Comparison of ENCODE assay signal across 36 mouse cellular contexts in the genomic region with DNA sequence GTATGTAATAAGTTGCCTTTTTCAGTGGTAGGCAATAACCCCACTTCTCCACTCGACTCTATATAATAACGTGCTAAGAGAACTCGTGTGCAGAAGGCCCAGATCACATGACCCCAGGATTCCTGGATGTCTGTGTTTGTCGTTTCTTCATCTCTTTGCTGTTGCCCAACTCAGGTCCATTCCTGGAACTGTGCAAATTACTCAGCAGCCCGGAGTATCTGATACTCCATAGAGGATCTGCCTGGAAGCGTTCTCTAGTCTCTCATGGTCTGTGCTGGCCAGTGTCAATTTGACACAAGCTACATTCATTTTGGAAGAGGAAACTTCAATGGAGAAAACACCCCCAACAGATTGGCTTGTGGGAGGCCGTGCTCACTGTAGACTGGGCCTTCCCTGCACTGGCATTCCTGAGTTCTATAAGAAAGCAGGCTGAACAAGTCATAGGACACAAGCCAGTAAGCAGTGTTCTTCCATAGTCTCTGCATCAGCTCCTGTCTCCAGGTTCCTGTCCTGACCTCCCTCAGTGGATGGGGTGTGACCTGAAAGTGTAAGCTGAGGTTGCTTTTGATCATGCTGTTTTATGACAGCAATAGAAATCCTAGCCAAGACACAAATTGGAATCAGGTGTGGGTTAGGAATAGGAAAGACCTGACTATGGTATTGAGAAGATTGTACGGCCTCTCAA. TPM values are rescaled to one million over a fixed set of nuclear protein-coding genes. Genes with fewer than 3 reads are reported as not detected.
DNase-seq lines count a peak whose midpoint lies in the region; ATAC-seq and TF ChIP-seq lines count a peak whose summit lies in the region.
"Had no signal": no experiment of that assay in that cellular context is flagged by ENCODE, and none has a peak within 500 bp of the region (broad histone marks: within the 10 kb centered on the region; RNA-seq: fewer than 3 reads in every experiment).

No protein-coding gene starts in this region.

- H3K4me3 ChIP-seq in intestine, embryonic 15.5 days (replicated peaks), result no peak overlapping the region
- no peak overlapping the region for H3K4me3 ChIP-seq in intestine, postnatal 0 days (ENCODE audit: low read depth, low read length)
- H3K4me3 ChIP-seq in lung, postnatal 0 days (ENCODE audit: low read depth, low read length), result no peak overlapping the region
- no peak overlapping the region for H3K4me3 ChIP-seq in intestine, embryonic 16.5 days (ENCODE audit: low read length)
- no peak overlapping the region for H3K4me3 ChIP-seq in forebrain, postnatal 0 days (ENCODE audit: low read depth, low read length)
- H3K4me3 ChIP-seq: embryonic facial prominence, embryonic 15.5 days; forebrain, embryonic 12.5 days; heart, embryonic 12.5 days; limb, embryonic 12.5 days; neural tube, embryonic 12.5 days had no signal

- H3K4me2 ChIP-seq in intestine, embryonic 15.5 days (replicated peaks), result no peak overlapping the region
- no peak overlapping the region for H3K4me2 ChIP-seq in intestine, postnatal 0 days (replicated peaks; ENCODE audit: low read depth)
- no peak overlapping the region for H3K4me2 ChIP-seq in lung, postnatal 0 days (replicated peaks; ENCODE audit: low read depth, low read length)
- H3K4me2 ChIP-seq in intestine, embryonic 16.5 days (ENCODE audit: low read depth, low read length), result no peak overlapping the region
- no peak overlapping the region for H3K4me2 ChIP-seq in forebrain, postnatal 0 days (ENCODE audit: low read depth)
- H3K4me2 ChIP-seq: embryonic facial prominence, embryonic 15.5 days; forebrain, embryonic 12.5 days; heart, embryonic 12.5 days; hindbrain, embryonic 14.5 days; limb, embryonic 12.5 days; lung, embryonic 14.5 days; midbrain, embryonic 11.5 days; neural tube, embryonic 12.5 days had no signal

- peak; percentile 31 for ATAC-seq in intestine, embryonic 15.5 days
- ATAC-seq in intestine, postnatal 0 days, result no peak
- peak; percentile 9; the same call in 1 of the 2 replicates for ATAC-seq in lung, postnatal 0 days
- ATAC-seq in intestine, embryonic 16.5 days, result 0 out of 2 replicates have a peak, but pooled peaks have one; percentile 44
- no peak for ATAC-seq in forebrain, postnatal 0 days
- ATAC-seq: inflammation-experienced regulatory T-cells, adult 6 months; midbrain, embryonic 16.5 days had no signal

- DNase-seq in lung, postnatal 0 days (ENCODE audit: low spot score), result no peak
- no peak for DNase-seq in lung, postnatal 25 days (ENCODE audit: low spot score)
- DNase-seq in yolk sac, embryonic 10.5 days (ENCODE audit: low spot score), result peak; percentile 59
- no peak for DNase-seq in natural killer cell, adult 2 months (ENCODE audit: low spot score in 2 of 2)
- DNase-seq in forebrain, postnatal 0 days, result no peak
- DNase-seq: adrenal gland, postnatal 36 days; cerebellum, adult 8-10 months; cerebellum, postnatal 36 days; gastrocnemius, postnatal 25 days; heart, adult 18-20 months; heart, postnatal 4 days; kidney, adult 8-10 months; kidney, postnatal 10 days; layer of hippocampus, adult 9-11 months; lung, embryonic 14.5 days; lung, postnatal 36 days; right cerebral cortex, adult 18-20 months; spleen, adult 18-20 months had no signal

- no peak for TF ChIP-seq EP300 in lung, postnatal 0 days (IDR thresholded peaks at IDR 0.05)

- no peak overlapping the region for H3K9ac ChIP-seq in intestine, embryonic 15.5 days
- no peak overlapping the region for H3K9ac ChIP-seq in intestine, postnatal 0 days (ENCODE audit: low read depth, low read length)
- H3K9ac ChIP-seq in lung, postnatal 0 days (replicated peaks; ENCODE audit: low read depth), result no peak overlapping the region
- H3K9ac ChIP-seq in intestine, embryonic 16.5 days (ENCODE audit: low read depth, low read length), result no peak overlapping the region
- no peak overlapping the region for H3K9ac ChIP-seq in forebrain, postnatal 0 days
- H3K9ac ChIP-seq: embryonic facial prominence, embryonic 15.5 days; forebrain, embryonic 12.5 days; heart, embryonic 12.5 days; hindbrain, embryonic 14.5 days; limb, embryonic 12.5 days; lung, embryonic 14.5 days; neural tube, embryonic 12.5 days had no signal

- no peaks in the 10 kb centered on the region for H3K4me1 ChIP-seq in intestine, embryonic 15.5 days (replicated peaks)
- no peaks in the 10 kb centered on the region for H3K4me1 ChIP-seq in intestine, postnatal 0 days (replicated peaks; ENCODE audit: control insufficient read depth, insufficient read depth, low read length)
- H3K4me1 ChIP-seq in lung, postnatal 0 days (ENCODE audit: insufficient read depth, low read depth, low read length), result no peaks in the 10 kb centered on the region
- H3K4me1 ChIP-seq in intestine, embryonic 16.5 days (ENCODE audit: control insufficient read depth, insufficient read depth, low read length), result no peaks in the 10 kb centered on the region
- no peaks in the 10 kb centered on the region for H3K4me1 ChIP-seq in forebrain, postnatal 0 days (ENCODE audit: insufficient read depth)
- H3K4me1 ChIP-seq: embryonic facial prominence, embryonic 15.5 days; forebrain, embryonic 12.5 days; heart, embryonic 12.5 days; limb, embryonic 12.5 days; neural tube, embryonic 12.5 days had no signal

- WGBS in intestine, embryonic 15.5 days, result 68% methylated on average over 8 of the region's 8 CpGs
- whole genome bisulfite sequencing in intestine, postnatal 0 days, result 71% methylated on average over 8 of the region's 8 CpGs
- 75% methylated on average over 8 of the region's 8 CpGs for WGBS in lung, postnatal 0 days
- WGBS in intestine, embryonic 16.5 days, result 76% methylated on average over 8 of the region's 8 CpGs
- WGBS in forebrain, postnatal 0 days, result 86% methylated on average over 8 of the region's 8 CpGs

- no peak for TF ChIP-seq CTCF in intestine, postnatal 0 days (IDR thresholded peaks at IDR 0.05; ENCODE audit: low read depth)
- no peak for TF ChIP-seq CTCF in lung, postnatal 0 days (IDR thresholded peaks at IDR 0.05)
- TF ChIP-seq CTCF in forebrain, postnatal 0 days (IDR thresholded peaks at IDR 0.05; ENCODE audit: low read depth), result no peak

- no peaks in the 10 kb centered on the region for H3K36me3 ChIP-seq in intestine, embryonic 15.5 days
- no peaks in the 10 kb centered on the region for H3K36me3 ChIP-seq in intestine, postnatal 0 days (ENCODE audit: control insufficient read depth, insufficient read depth)
- H3K36me3 ChIP-seq in lung, postnatal 0 days (ENCODE audit: insufficient read depth, low read length), result no peaks in the 10 kb centered on the region
- no peaks in the 10 kb centered on the region for H3K36me3 ChIP-seq in intestine, embryonic 16.5 days (ENCODE audit: control insufficient read depth, insufficient read depth, low read length)
- no peaks in the 10 kb centered on the region for H3K36me3 ChIP-seq in forebrain, postnatal 0 days (ENCODE audit: insufficient read depth)
- H3K36me3 ChIP-seq: embryonic facial prominence, embryonic 15.5 days; forebrain, embryonic 12.5 days; heart, embryonic 12.5 days; limb, embryonic 12.5 days; neural tube, embryonic 12.5 days had no signal

- H3K27ac ChIP-seq in intestine, embryonic 15.5 days, result no peak overlapping the region
- no peak overlapping the region for H3K27ac ChIP-seq in intestine, postnatal 0 days (ENCODE audit: low read depth, low read length)
- H3K27ac ChIP-seq in lung, postnatal 0 days (ENCODE audit: low read length), result no peak overlapping the region
- H3K27ac ChIP-seq in intestine, embryonic 16.5 days (ENCODE audit: low read length), result no peak overlapping the region
- no peak overlapping the region for H3K27ac ChIP-seq in forebrain, postnatal 0 days (ENCODE audit: low read depth, low read length)
- H3K27ac ChIP-seq: embryonic facial prominence, embryonic 15.5 days; forebrain, embryonic 12.5 days; hindbrain, embryonic 14.5 days; limb, embryonic 12.5 days; neural tube, embryonic 12.5 days had no signal

- H3K27me3 ChIP-seq in intestine, embryonic 15.5 days (replicated peaks), result no peaks in the 10 kb centered on the region
- H3K27me3 ChIP-seq in intestine, postnatal 0 days (replicated peaks; ENCODE audit: control insufficient read depth, insufficient read depth, low read length), result no peaks in the 10 kb centered on the region
- H3K27me3 ChIP-seq in lung, postnatal 0 days (replicated peaks; ENCODE audit: insufficient read depth, low read length), result no peaks in the 10 kb centered on the region
- no peaks in the 10 kb centered on the region for H3K27me3 ChIP-seq in intestine, embryonic 16.5 days (replicated peaks; ENCODE audit: control insufficient read depth, insufficient read depth, low read length)
- H3K27me3 ChIP-seq in forebrain, postnatal 0 days (ENCODE audit: insufficient read depth, low read length), result no peaks in the 10 kb centered on the region
- H3K27me3 ChIP-seq: embryonic facial prominence, embryonic 15.5 days; forebrain, embryonic 12.5 days; heart, embryonic 12.5 days; neural tube, embryonic 12.5 days had no signal

- H3K9me3 ChIP-seq in intestine, embryonic 15.5 days, result no peaks in the 10 kb centered on the region
- H3K9me3 ChIP-seq in intestine, postnatal 0 days (ENCODE audit: control insufficient read depth), result no peaks in the 10 kb centered on the region
- H3K9me3 ChIP-seq in lung, postnatal 0 days (ENCODE audit: low read length), result no peaks in the 10 kb centered on the region
- no peaks in the 10 kb centered on the region for H3K9me3 ChIP-seq in intestine, embryonic 16.5 days (ENCODE audit: control insufficient read depth, low read length)
- no peaks in the 10 kb centered on the region for H3K9me3 ChIP-seq in forebrain, postnatal 0 days (ENCODE audit: low read length)
- H3K9me3 ChIP-seq: embryonic facial prominence, embryonic 15.5 days; forebrain, embryonic 12.5 days; heart, embryonic 12.5 days; limb, embryonic 12.5 days; neural tube, embryonic 12.5 days had no signal

RNA-seq across cellular contexts. Expression of gene Tnfsf14, which starts 1.5 kb away (rescaled TPM):
- 0.23 and 0.29 TPM in 2 replicates for polyA plus RNA-seq in intestine, embryonic 15.5 days (2015; fragmentation: Nextera tagmentation; extraction: Ambion mirVana)
- polyA plus RNA-seq in intestine, postnatal 0 days (2015; fragmentation: Nextera tagmentation; extraction: Ambion mirVana), result 0.10 and 0.12 TPM in 2 replicates
- 0.50 and 0.73 TPM in 2 replicates for polyA plus RNA-seq in lung, postnatal 0 days (2015; fragmentation: Nextera tagmentation; extraction: Ambion mirVana)
- polyA plus RNA-seq in intestine, embryonic 16.5 days (2015; fragmentation: Nextera tagmentation; extraction: Ambion mirVana), result 0.21 and 0.43 TPM in 2 replicates
- not detected in 2 replicates for total RNA-seq in forebrain, postnatal 0 days (2014; rRNA removed)
- not detected in 2 replicates for polyA plus RNA-seq in forebrain, postnatal 0 days (2015; fragmentation: Nextera tagmentation; extraction: Ambion mirVana)
- total RNA-seq: gastrocnemius, postnatal 25 days; heart, postnatal 4 days; left cerebral cortex, adult 18-20 months; left cerebral cortex, postnatal 14 days; MEL had no signal
- polyA plus RNA-seq: heart, postnatal 0 days; midbrain, embryonic 16.5 days had no signal

RNA-seq across cellular contexts. Expression of gene C3, which starts 32.5 kb away (rescaled TPM):
- 4.3 and 7.7 TPM in 2 replicates for polyA plus RNA-seq in intestine, embryonic 15.5 days (2015; fragmentation: Nextera tagmentation; extraction: Ambion mirVana)
- 19.5 TPM in 2 replicates for polyA plus RNA-seq in intestine, postnatal 0 days (2015; fragmentation: Nextera tagmentation; extraction: Ambion mirVana)
- 50.2 and 55.0 TPM in 2 replicates for polyA plus RNA-seq in lung, postnatal 0 days (2015; fragmentation: Nextera tagmentation; extraction: Ambion mirVana)
- 5.0 and 8.2 TPM in 2 replicates for polyA plus RNA-seq in intestine, embryonic 16.5 days (2015; fragmentation: Nextera tagmentation; extraction: Ambion mirVana)
- total RNA-seq in forebrain, postnatal 0 days (2014; rRNA removed), result 1.3 and 1.4 TPM in 2 replicates
- 0.77 and 1.2 TPM in 2 replicates for polyA plus RNA-seq in forebrain, postnatal 0 days (2015; fragmentation: Nextera tagmentation; extraction: Ambion mirVana)

RNA-seq across cellular contexts. Expression of gene Cd70, which starts 45.9 kb away (rescaled TPM):
- polyA plus RNA-seq in intestine, embryonic 15.5 days (2015; fragmentation: Nextera tagmentation; extraction: Ambion mirVana), result 0.23 TPM in 1 of 2 replicates, not detected in the other
- polyA plus RNA-seq in intestine, postnatal 0 days (2015; fragmentation: Nextera tagmentation; extraction: Ambion mirVana), result not detected in 2 replicates
- not detected in 2 replicates for polyA plus RNA-seq in lung, postnatal 0 days (2015; fragmentation: Nextera tagmentation; extraction: Ambion mirVana)
- polyA plus RNA-seq in intestine, embryonic 16.5 days (2015; fragmentation: Nextera tagmentation; extraction: Ambion mirVana), result not detected in 2 replicates
- 1.3 TPM in 1 of 2 replicates, not detected in the other for total RNA-seq in forebrain, postnatal 0 days (2014; rRNA removed)
- polyA plus RNA-seq in forebrain, postnatal 0 days (2015; fragmentation: Nextera tagmentation; extraction: Ambion mirVana), result 0.47 and 0.69 TPM in 2 replicates
- total RNA-seq: adrenal gland, adult 18-20 months; adrenal gland, postnatal 36 days; gastrocnemius, postnatal 25 days; heart, adult 18-20 months; heart, postnatal 4 days; left cerebral cortex, adult 18-20 months; left cerebral cortex, postnatal 14 days; megakaryocyte, adult 5-6 weeks; MEL had no signal
- polyA plus RNA-seq: embryonic facial prominence, embryonic 15.5 days; forebrain, embryonic 12.5 days; heart, embryonic 12.5 days; heart, postnatal 0 days; limb, embryonic 12.5 days; lung, embryonic 14.5 days; neural tube, embryonic 12.5 days had no signal

RNA-seq across cellular contexts. Expression of gene Gpr108, which starts 52.8 kb away (rescaled TPM):
- 32.6 and 34.7 TPM in 2 replicates for polyA plus RNA-seq in intestine, embryonic 15.5 days (2015; fragmentation: Nextera tagmentation; extraction: Ambion mirVana)
- polyA plus RNA-seq in intestine, postnatal 0 days (2015; fragmentation: Nextera tagmentation; extraction: Ambion mirVana), result 14.7 and 16.2 TPM in 2 replicates
- polyA plus RNA-seq in lung, postnatal 0 days (2015; fragmentation: Nextera tagmentation; extraction: Ambion mirVana), result 48.4 and 48.8 TPM in 2 replicates
- polyA plus RNA-seq in intestine, embryonic 16.5 days (2015; fragmentation: Nextera tagmentation; extraction: Ambion mirVana), result 34.9 and 37.0 TPM in 2 replicates
- 15.7 and 18.6 TPM in 2 replicates for total RNA-seq in forebrain, postnatal 0 days (2014; rRNA removed)
- 16.9 and 17.5 TPM in 2 replicates for polyA plus RNA-seq in forebrain, postnatal 0 days (2015; fragmentation: Nextera tagmentation; extraction: Ambion mirVana)

RNA-seq across cellular contexts. Expression of gene Trip10, which starts 53.8 kb away (rescaled TPM):
- 45.2 and 46.1 TPM in 2 replicates for polyA plus RNA-seq in intestine, embryonic 15.5 days (2015; fragmentation: Nextera tagmentation; extraction: Ambion mirVana)
- 26.3 and 31.6 TPM in 2 replicates for polyA plus RNA-seq in intestine, postnatal 0 days (2015; fragmentation: Nextera tagmentation; extraction: Ambion mirVana)
- 46.4 and 58.9 TPM in 2 replicates for polyA plus RNA-seq in lung, postnatal 0 days (2015; fragmentation: Nextera tagmentation; extraction: Ambion mirVana)
- polyA plus RNA-seq in intestine, embryonic 16.5 days (2015; fragmentation: Nextera tagmentation; extraction: Ambion mirVana), result 46.9 and 47.4 TPM in 2 replicates
- total RNA-seq in forebrain, postnatal 0 days (2014; rRNA removed), result 3.2 and 3.5 TPM in 2 replicates
- 5.2 and 6.0 TPM in 2 replicates for polyA plus RNA-seq in forebrain, postnatal 0 days (2015; fragmentation: Nextera tagmentation; extraction: Ambion mirVana)

Comparison
In these comparisons a context has a peak if more than half of its experiments do, and no peak if none do; other contexts are left out.
1. ATAC-seq: peak in intestine, embryonic 15.5 days (single experiment), lung, postnatal 0 days (single experiment) and intestine, embryonic 16.5 days (single experiment); none in intestine, postnatal 0 days (single experiment) and forebrain, postnatal 0 days (single experiment).